Mouse (Mus musculus) adrenal gland, postnatal 10 days (tissue): Measurements from ENCODE around the gene Jpt1. TPM values are rescaled to one million over a fixed set of nuclear protein-coding genes. Genes with fewer than 3 reads are reported as not detected.
"Not testable (repeated sequence)": the region's sequence is repeated elsewhere in the genome, so short reads cannot be mapped to it uniquely, and the experiment has no call there.

Experiments
- DNase-seq: peaks from one replicate; pipeline ENCODE4 v3.0.0; 2021; ENCODE audit warnings: mixed read lengths
- long read RNA-seq, 2 experiments: library from polyadenylated mRNA; stranded (forward); transcript quantifications; one replicate each; pipeline ENCODE4 v2.0.0; 2021
- total RNA-seq, 2 experiments: library from RNA; stranded (reverse); gene quantifications; 2 replicates each; pipeline ENCODE4 v1.2.3; 2021

Jpt1 gene
- 100 to 1,000 TPM; 113 to 123 TPM for total RNA-seq
- long read RNA-seq, experiment 1, partial matches to known transcripts: 10 of 21 reads
- long read RNA-seq, experiment 1, other reads (novel, unspliced or antisense): 6 of 21 reads
- long read RNA-seq, experiment 2, partial matches to known transcripts: 0 of 9 reads
- long read RNA-seq, experiment 2, other reads (novel, unspliced or antisense): 6 of 9 reads

DNA sequence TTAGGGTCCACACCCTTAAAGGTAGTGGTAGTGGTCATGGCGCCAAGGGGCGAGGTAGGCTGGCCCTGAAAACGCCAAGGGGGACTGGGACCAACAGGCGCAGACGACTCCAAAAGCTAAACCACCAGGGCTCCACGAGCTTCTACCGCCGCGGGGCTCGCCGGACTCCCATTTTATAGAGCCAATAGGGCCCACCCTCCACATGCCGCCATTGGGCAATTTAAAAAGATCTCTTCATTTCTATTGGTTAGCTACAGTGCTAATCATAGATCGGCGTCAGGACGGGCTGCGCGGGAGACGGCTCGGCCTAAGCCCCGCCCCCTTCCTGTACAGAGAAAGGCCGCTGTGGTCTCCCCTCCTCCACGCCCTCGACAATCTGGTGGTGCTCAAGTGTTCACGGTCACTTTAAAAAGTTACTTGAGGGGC lies at the start of gene Jpt1:
Gene Jpt1 (minus strand): TSS at position 150 of the 426 bp plus-strand sequence.
- DNase-seq: peak; percentile 97

DNA sequence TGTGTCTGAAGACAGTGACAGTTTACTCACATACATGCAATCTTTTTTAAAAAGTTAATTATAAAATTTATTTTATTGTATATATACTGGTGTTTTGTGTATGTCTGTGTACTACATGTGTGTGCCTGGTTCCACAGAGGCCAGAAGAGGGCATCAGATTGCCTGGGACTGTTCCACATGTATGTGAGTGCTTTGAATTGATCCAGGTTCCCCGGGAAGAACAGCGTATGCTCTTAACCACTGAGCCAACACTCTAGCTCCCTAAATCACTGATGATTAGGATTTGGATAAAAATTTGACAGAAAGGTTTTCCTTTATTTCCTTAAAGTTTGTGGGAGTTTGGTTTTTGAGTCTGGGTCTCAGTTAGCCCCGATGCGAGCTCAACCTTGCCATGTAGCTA lies 49.2 kb upstream of the Jpt1 start:
- DNase-seq: no peak

- no peak for DNase-seq
Measured at GRCm38 (mm10) chr11:115555717-115556116, 41.5 kb upstream of the Jpt1 start.

DNA sequence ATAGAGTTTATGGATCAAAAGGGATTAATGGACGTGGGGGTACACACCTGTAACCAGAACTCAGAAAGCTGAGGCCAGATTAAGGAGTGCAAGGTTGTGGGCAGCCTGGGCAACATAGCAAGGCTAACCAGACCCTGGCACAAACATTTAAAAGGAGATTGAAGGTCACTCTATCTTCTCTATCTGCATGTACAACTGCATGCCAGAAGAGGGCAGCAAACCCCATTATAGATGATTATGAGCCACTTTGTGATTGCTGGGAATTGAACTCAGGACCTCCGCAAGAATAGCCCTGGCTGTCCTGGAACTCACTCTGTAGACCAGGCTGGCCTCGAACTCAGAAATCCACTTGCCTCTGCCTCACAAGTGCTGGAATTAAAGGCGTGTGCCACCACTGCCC lies 38.6 kb upstream of the Jpt1 start:
- peak; percentile 29 for DNase-seq

DNA sequence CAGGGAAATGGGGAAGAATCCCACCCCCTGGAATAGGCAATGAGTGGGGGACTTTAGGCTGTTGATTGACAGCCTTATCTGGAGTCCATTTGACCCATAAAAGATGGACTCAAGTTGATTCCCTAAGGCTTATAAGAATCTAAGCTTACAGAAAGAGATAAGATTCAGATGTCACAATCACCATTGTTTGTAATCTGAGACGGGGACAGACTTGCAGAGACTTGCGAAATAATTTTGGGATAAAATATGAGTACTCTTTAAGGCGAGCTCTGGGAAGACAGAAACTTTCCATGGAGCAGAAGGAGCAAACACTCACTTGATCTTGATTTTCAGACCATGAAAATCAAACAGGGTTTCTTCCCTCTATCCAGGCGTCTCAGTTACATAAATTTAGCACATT lies 29.4 kb upstream of the Jpt1 start:
- no peak for DNase-seq

GRCm38 (mm10) chr11:115538045-115538444 lies 23.9 kb upstream of the Jpt1 start:
- DNase-seq: no peak

- no peak for DNase-seq
Measured at GRCm38 (mm10) chr11:115536856-115537568, 22.8 kb upstream of the Jpt1 start.

GRCm38 (mm10) chr11:115536038-115536681 lies 22.0 kb upstream of the Jpt1 start, which contains the start of gene Sumo2:
Sumo2 (minus strand) TSS chr11:115536276.
- peak; percentile 99 for DNase-seq

DNA sequence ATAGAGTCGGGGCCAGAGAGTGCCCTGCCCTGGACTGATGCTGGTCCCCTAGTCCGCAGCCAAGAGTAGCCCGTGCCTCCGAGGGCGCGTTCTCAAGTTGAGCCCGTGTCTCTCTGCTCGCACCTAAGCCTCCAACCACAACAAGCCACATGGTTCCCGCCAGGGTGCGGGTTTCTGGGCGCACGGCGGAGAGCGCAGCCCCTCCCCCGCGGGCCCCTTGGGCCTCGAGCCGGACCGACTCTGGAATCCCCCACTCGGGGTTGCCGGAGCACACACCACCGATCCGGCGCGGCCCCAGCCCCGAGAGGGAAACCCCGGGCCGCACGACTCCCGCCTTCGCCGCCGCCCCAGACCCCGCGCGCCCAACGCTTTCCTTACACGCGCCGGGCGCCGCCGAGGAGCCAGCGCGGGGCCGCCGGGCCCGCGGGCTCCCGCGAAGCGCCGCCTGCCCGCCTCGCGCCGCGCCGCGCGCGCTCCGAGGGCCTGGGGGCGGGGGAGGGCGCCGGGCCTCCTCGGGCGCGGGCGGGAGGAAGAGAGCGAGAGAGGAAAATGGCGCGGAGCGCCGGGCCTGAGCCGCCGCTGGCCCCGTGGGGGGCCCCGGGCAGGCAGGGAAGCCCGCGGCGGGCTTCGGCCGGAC lies 21.3 kb upstream of the Jpt1 start:
- DNase-seq: peak; percentile 81

DNA sequence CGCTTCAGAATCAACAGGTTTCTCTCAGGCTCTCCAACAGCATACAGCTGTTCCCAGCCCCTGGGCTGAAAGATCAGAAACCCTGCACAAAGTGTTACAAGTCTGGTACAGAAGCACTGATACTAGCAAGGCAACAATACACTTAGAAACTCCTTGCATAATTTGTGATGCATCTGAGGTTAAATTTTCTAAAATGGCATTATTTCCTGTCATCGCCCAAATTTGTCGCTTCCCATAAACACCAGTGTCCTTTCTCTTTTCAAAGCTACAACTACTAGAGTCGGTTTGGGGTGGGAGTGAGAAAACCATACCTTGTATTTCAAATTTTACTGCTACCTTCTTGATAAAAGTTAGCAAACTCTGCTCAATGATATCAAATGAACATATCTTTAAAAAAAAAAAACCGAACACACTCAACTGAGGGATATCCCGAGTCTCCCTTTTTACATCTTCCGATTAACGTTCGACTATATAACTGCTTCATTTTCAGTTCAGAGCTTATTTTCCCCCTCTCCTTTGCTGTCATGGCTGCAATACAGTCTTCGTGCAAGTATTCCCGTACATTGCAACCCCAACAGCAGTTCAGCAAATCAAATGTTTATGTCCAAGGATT lies 20.7 kb upstream of the Jpt1 start:
- DNase-seq: no peak

DNA sequence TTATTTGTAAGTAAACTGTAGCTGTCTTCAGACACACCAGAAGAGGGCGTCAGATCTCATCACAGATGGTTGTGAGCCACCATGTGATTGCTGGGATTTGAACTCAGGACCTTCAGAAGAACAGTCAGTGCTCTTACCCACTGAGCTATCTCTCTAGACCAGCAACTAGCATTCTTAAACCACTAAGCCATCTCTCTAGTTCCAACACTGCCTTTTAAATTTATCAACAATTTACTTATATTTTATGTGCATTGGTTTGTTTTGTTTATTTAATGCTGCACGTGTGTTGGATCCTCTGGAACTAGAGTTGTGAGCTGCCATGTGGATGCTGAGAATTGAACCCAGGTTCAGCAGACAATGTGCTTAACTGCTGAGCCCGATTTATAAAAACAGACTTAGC lies 12.3 kb upstream of the Jpt1 start:
- DNase-seq: not testable (repeated sequence)

- DNase-seq: no peak
Measured at GRCm38 (mm10) chr11:115522703-115523102, 8.5 kb upstream of the Jpt1 start.

DNA sequence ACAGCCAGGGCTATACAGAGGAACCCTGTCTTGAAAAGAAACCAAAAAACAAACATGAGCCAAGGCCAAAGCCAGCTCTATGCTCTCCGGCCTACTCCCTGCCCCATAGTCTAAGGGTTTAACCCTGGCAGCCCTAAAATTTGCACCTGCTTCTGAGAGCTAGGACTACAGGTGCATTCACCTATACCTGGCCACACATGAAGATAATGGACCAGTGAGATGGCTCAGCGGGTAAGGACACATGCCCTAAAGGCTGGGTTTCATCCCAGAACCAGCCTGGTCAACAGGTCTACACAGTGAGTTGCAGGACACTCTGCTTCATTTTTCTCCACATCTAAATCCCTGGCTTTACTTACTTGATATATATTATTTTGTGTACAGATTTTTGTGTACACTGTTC lies 8.1 kb upstream of the Jpt1 start:
- no peak for DNase-seq

GRCm38 (mm10) chr11:115521080-115521479 lies 6.9 kb upstream of the Jpt1 start:
- no peak for DNase-seq

GRCm38 (mm10) chr11:115520218-115520617 lies 6.0 kb upstream of the Jpt1 start:
- no peak for DNase-seq

- no peak for DNase-seq
Measured at GRCm38 (mm10) chr11:115519581-115519980, 5.4 kb upstream of the Jpt1 start.

DNA sequence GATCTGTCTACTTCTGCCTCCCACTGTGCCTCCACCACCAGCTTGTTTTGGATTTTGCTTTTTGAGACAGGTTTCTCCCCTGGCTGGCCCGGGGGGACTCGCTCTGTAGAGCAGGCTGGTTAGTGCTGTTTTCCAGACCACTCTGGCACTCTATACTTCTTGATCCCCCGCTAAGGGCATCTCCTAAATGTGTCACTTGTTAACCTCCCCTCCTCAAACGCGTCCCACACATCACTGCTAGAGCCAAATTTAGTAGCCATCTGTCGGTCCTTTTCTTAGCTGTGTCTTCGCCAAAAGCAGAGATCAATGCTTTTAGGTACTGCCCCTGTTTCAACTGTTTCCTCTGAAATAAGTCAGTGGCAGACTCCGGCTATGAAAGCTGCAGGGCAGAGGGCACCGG lies 4.5 kb upstream of the Jpt1 start:
- DNase-seq: no peak

DNA sequence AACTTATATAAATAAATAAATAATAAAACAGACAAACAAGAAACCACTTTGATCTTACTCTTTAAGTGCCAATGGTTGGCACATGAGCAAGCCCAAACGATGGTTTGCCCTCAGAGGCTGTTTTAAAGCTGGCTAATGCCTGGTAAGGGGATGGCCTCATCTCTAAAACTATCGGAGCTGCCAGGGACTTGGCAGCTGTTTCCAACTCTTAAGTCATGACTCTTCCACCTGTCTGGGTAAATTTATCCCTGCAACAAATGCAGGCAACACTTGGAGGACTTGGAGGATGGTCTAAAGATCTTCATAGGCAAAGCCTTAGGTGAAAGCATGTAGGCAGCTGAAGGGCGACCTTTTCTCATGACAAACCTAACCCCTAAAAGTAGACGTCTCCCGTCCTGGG lies 2.8 kb upstream of the Jpt1 start:
- no peak for DNase-seq

DNA sequence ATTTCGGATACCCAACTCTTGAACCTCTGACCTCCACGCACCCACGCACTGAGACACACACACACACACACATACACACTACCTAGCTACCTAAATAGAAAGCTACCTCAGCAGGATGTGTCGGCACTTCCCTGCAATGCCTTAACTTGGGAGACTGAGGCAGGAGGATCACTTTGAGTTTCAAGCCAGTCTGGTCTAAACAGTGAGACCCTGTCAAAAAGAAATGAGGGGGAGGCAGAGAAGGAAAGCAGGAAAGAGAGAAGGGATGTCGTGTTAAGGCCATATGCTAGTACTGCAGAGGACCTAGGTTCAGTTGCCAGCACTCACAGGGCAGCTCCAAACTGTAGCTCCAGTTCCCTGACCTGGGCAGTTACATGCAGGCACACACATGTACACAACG lies 834 bp upstream of the Jpt1 start:
- DNase-seq: no peak

- DNase-seq: peak; percentile 69
Measured at GRCm38 (mm10) chr11:115513271-115514237, 633 bp downstream of the Jpt1 start.
